Mouse (Mus musculus) kidney, embryonic 14.5 days (tissue): Measurements from ENCODE around the gene Rgs17. TPM values are rescaled to one million over a fixed set of nuclear protein-coding genes. Genes with fewer than 3 reads are reported as not detected.

ENCODE experiments used
- ATAC-seq: fragments of 200-750 bp; cut with Nextera tagmentation; 2 replicates; pipeline ENCODE4 v1.8.0; 2017; ENCODE audit warnings: moderate number of reproducible peaks, mild to moderate bottlenecking, moderate TSS enrichment, moderate library complexity; ENCODE audit not compliant: low FRiP score, low TSS enrichment
- H3K27ac ChIP-seq: fragments of 300-500 bp; sonication (generic); 2 replicates; pipeline ENCODE4 v1.5.1; 2014; ENCODE audit warnings: low read depth, mild to moderate bottlenecking, low read length, moderate library complexity, mixed read lengths
- H3K27me3 ChIP-seq: fragments of 300-500 bp; sonication (generic); 2 replicates; pipeline ENCODE4 v1.6.1; 2014; ENCODE audit warnings: mild to moderate bottlenecking, low read length; ENCODE audit not compliant: control insufficient read depth, insufficient read depth
- H3K36me3 ChIP-seq: fragments of 300-500 bp; sonication (generic); 2 replicates; pipeline ENCODE4 v1.6.1; 2014; ENCODE audit warnings: low read length, mixed read lengths; ENCODE audit not compliant: control insufficient read depth, insufficient read depth
- H3K4me1 ChIP-seq: fragments of 300-500 bp; sonication (generic); 2 replicates; pipeline ENCODE4 v1.6.1; 2014; ENCODE audit warnings: low read length, mixed read lengths; ENCODE audit not compliant: control insufficient read depth, insufficient read depth
- H3K4me2 ChIP-seq: fragments of 300-500 bp; sonication (generic); replicated peaks from 2 replicates; pipeline ENCODE4 v1.6.1; 2014; ENCODE audit warnings: low read depth, mild to moderate bottlenecking, low read length
- H3K4me3 ChIP-seq: fragments of 300-500 bp; sonication (generic); 2 replicates; pipeline ENCODE4 v1.5.1; 2014; ENCODE audit warnings: mild to moderate bottlenecking, low read length
- H3K9ac ChIP-seq: fragments of 300-500 bp; sonication (generic); 2 replicates; pipeline ENCODE4 v1.6.1; 2014; ENCODE audit warnings: low read depth, mild to moderate bottlenecking, low read length, moderate library complexity
- H3K9me3 ChIP-seq: fragments of 300-500 bp; sonication (generic); 2 replicates; pipeline ENCODE4 v1.6.1; 2016; ENCODE audit warnings: low read length; ENCODE audit not compliant: control insufficient read depth
- WGBS: fragments of 180-500 bp; shearing (Covaris S2); extraction: QIAGEN DNeasy Blood & Tissue Kit; methylation state at CpG from one replicate; pipeline ENCODE4 v1.1.7; 2014; 5-methylcytosine and 5-hydroxymethylcytosine counted together
- polyA plus RNA-seq: library from polyadenylated mRNA; unstranded; fragments of >200 nt; fragmentation: Nextera tagmentation; extraction: Ambion mirVana; gene quantifications from 2 replicates; pipeline ENCODE4 v1.2.1, GENCODE M21; 2014

The Rgs17 gene
- polyA plus RNA-seq, 1 experiment from 2014 or later = 0.64 TPM

- H3K27me3 ChIP-seq = no peaks in the 10 kb centered on the region
- no peak overlapping the region for H3K9ac ChIP-seq
- peaks cover 85% of the 10 kb centered on the region for H3K36me3 ChIP-seq
- H3K9me3 ChIP-seq = no peaks in the 10 kb centered on the region
- WGBS = 97% methylated on average over 2 of the region's 2 CpGs
- no peak overlapping the region for H3K4me3 ChIP-seq
- H3K4me1 ChIP-seq = no peaks in the 10 kb centered on the region
- H3K27ac ChIP-seq = no peak overlapping the region
- no peak overlapping the region for H3K4me2 ChIP-seq
- ATAC-seq = no peak
These were observed 106.2 kb downstream of the Rgs17 start for GRCm38 (mm10) chr10:5815968-5816367.

GRCm38 (mm10) chr10:5813724-5814123 lies 108.5 kb downstream of the Rgs17 start:
- 90% methylated on average over 11 of the region's 11 CpGs for WGBS
- Histone ChIP-seq H3K4me1 (no peaks in the 10 kb centered on the region), H3K4me2 (no peak overlapping the region), H3K36me3 (peaks cover 67% of the 10 kb centered on the region), H3K27ac (no peak overlapping the region), H3K27me3 (no peaks in the 10 kb centered on the region), H3K4me3 (no peak overlapping the region), H3K9me3 (no peaks in the 10 kb centered on the region), H3K9ac (no peak overlapping the region)
- no peak for ATAC-seq

GRCm38 (mm10) chr10:5807683-5808082 lies 114.5 kb downstream of the Rgs17 start:
- WGBS = 72% methylated on average over 2 of the region's 2 CpGs
- ATAC-seq = no peak
- Histone ChIP-seq H3K4me1 (peaks cover 7% of the 10 kb centered on the region), H3K36me3 (peaks cover 14% of the 10 kb centered on the region), H3K9me3 (no peaks in the 10 kb centered on the region), H3K27me3 (no peaks in the 10 kb centered on the region), H3K9ac (no peak overlapping the region), H3K4me3 (no peak overlapping the region), H3K27ac (no peak overlapping the region), H3K4me2 (no peak overlapping the region)

GRCm38 (mm10) chr10:5806996-5807395 lies 115.2 kb downstream of the Rgs17 start:
- 69% methylated on average over 4 of the region's 4 CpGs for WGBS
- H3K9ac ChIP-seq = no peak overlapping the region
- H3K9me3 ChIP-seq = no peaks in the 10 kb centered on the region
- H3K4me2 ChIP-seq = no peak overlapping the region
- no peaks in the 10 kb centered on the region for H3K27me3 ChIP-seq
- H3K36me3 ChIP-seq = peaks cover 14% of the 10 kb centered on the region
- no peak for ATAC-seq
- no peak overlapping the region for H3K4me3 ChIP-seq
- H3K27ac ChIP-seq = no peak overlapping the region
- H3K4me1 ChIP-seq = peaks cover 9% of the 10 kb centered on the region

GRCm38 (mm10) chr10:5806416-5806815 lies 115.8 kb downstream of the Rgs17 start:
- Histone ChIP-seq H3K27me3 (no peaks in the 10 kb centered on the region), H3K4me1 (peaks cover 9% of the 10 kb centered on the region), H3K4me2 (peak overlapping the region; percentile 36), H3K27ac (peak overlapping the region; percentile 88; the same call in 1 of the 2 replicates), H3K9me3 (no peaks in the 10 kb centered on the region), H3K4me3 (peak overlapping the region; percentile 87), H3K36me3 (peaks cover 14% of the 10 kb centered on the region), H3K9ac (peak overlapping the region; percentile 62; the same call in 1 of the 2 replicates)
- WGBS = 16% methylated on average over 8 of the region's 8 CpGs
- ATAC-seq = no peak

- ATAC-seq = peak; percentile 95
- under 1% methylated on average over 43 of the region's 43 CpGs for WGBS
- H3K36me3 ChIP-seq = peaks cover 20% of the 10 kb centered on the region
- H3K9me3 ChIP-seq = no peaks in the 10 kb centered on the region
- no peaks in the 10 kb centered on the region for H3K27me3 ChIP-seq
- peak overlapping the region; percentile 62; the same call in 1 of the 2 replicates for H3K9ac ChIP-seq
- peak overlapping the region; percentile 88 for H3K27ac ChIP-seq
- H3K4me2 ChIP-seq = peak overlapping the region; percentile 36
- H3K4me1 ChIP-seq = peaks cover 9% of the 10 kb centered on the region
- H3K4me3 ChIP-seq = peak overlapping the region; percentile 87
These were observed 116.4 kb downstream of the Rgs17 start for GRCm38 (mm10) chr10:5805731-5806307.

GRCm38 (mm10) chr10:5805243-5805730 lies 116.9 kb downstream of the Rgs17 start, which contains the start of gene Fbxo5:
Fbxo5 (minus strand) TSS chr10:5805600.
- H3K27me3 ChIP-seq = no peaks in the 10 kb centered on the region
- WGBS = under 1% methylated on average over 39 of the region's 42 CpGs
- H3K4me2 ChIP-seq = peak within 1 kb of the TSS; percentile 71
- H3K36me3 ChIP-seq = peaks cover 26% of the 10 kb centered on the region
- H3K4me3 ChIP-seq = peak within 1 kb of the TSS; percentile 87
- H3K9me3 ChIP-seq = no peaks in the 10 kb centered on the region
- H3K9ac ChIP-seq = peak within 1 kb of the TSS; percentile 85
- ATAC-seq = peak; percentile 94
- H3K27ac ChIP-seq = peak within 1 kb of the TSS; percentile 88
- peaks cover 9% of the 10 kb centered on the region for H3K4me1 ChIP-seq

GRCm38 (mm10) chr10:5804691-5805156 lies 117.5 kb downstream of the Rgs17 start:
- peaks cover 31% of the 10 kb centered on the region for H3K36me3 ChIP-seq
- H3K4me2 ChIP-seq = peak overlapping the region; percentile 71
- H3K4me1 ChIP-seq = peaks cover 9% of the 10 kb centered on the region
- no peaks in the 10 kb centered on the region for H3K9me3 ChIP-seq
- H3K27me3 ChIP-seq = no peaks in the 10 kb centered on the region
- peak overlapping the region; percentile 87 for H3K4me3 ChIP-seq
- WGBS = 0% methylated on average over 20 of the region's 24 CpGs
- peak; percentile 34 for ATAC-seq
- H3K9ac ChIP-seq = peak overlapping the region; percentile 85
- peak overlapping the region; percentile 86 for H3K27ac ChIP-seq

GRCm38 (mm10) chr10:5803739-5804138 lies 118.5 kb downstream of the Rgs17 start:
- Histone ChIP-seq H3K9me3 (no peaks in the 10 kb centered on the region), H3K4me1 (peaks cover 9% of the 10 kb centered on the region), H3K36me3 (peaks cover 35% of the 10 kb centered on the region), H3K9ac (peak overlapping the region; percentile 59), H3K27me3 (no peaks in the 10 kb centered on the region), H3K4me3 (peak overlapping the region; percentile 87), H3K27ac (no peak overlapping the region), H3K4me2 (peak overlapping the region; percentile 71)
- WGBS = 3% methylated on average over 1 of the region's 1 CpGs
- ATAC-seq = no peak
